Mouse (Mus musculus) embryonic facial prominence, embryonic 13.5 days (tissue): ENCODE measurements around the gene Gm15128. TPM values are rescaled to one million over a fixed set of nuclear protein-coding genes. Genes with fewer than 3 reads are reported as not detected.
"Not testable (repeated sequence)": the region's sequence is repeated elsewhere in the genome, so short reads cannot be mapped to it uniquely, and the experiment has no call there.

Experiments
- ATAC-seq: fragments of 200-750 bp; cut with Nextera tagmentation; 2 replicates; pipeline ENCODE4 v1.8.0; 2017; ENCODE audit warnings: low read depth; ENCODE audit not compliant: insufficient number of reproducible peaks, insufficient read depth, low FRiP score, low TSS enrichment
- H3K27ac ChIP-seq: fragments of 300-500 bp; sonication (generic); 2 replicates; pipeline ENCODE4 v1.5.1; 2015; ENCODE audit warnings: moderate library complexity, mild to moderate bottlenecking, inconsistent platforms
- H3K27me3 ChIP-seq: fragments of 300-500 bp; sonication (generic); 2 replicates; pipeline ENCODE4 v1.6.1; 2015; ENCODE audit warnings: mild to moderate bottlenecking, inconsistent platforms
- H3K36me3 ChIP-seq: fragments of 300-500 bp; sonication (generic); 2 replicates; pipeline ENCODE4 v1.6.1; 2015; ENCODE audit warnings: mild to moderate bottlenecking, inconsistent platforms
- H3K4me1 ChIP-seq: fragments of 300-500 bp; sonication (generic); 2 replicates; pipeline ENCODE4 v1.6.1; 2015; ENCODE audit warnings: inconsistent platforms
- H3K4me2 ChIP-seq: fragments of 300-500 bp; sonication (generic); 2 replicates; pipeline ENCODE4 v1.6.1; 2015; ENCODE audit warnings: moderate library complexity, mild to moderate bottlenecking, inconsistent platforms
- H3K4me3 ChIP-seq: fragments of 300-500 bp; sonication (generic); 2 replicates; pipeline ENCODE4 v1.5.1; 2015; ENCODE audit warnings: mild to moderate bottlenecking, inconsistent platforms
- H3K9ac ChIP-seq: fragments of 300-500 bp; sonication (generic); 2 replicates; pipeline ENCODE4 v1.6.1; 2015; ENCODE audit warnings: mild to moderate bottlenecking, inconsistent platforms
- H3K9me3 ChIP-seq: fragments of 300-500 bp; sonication (generic); 2 replicates; pipeline ENCODE4 v1.6.1; 2016; ENCODE audit warnings: inconsistent platforms
- WGBS: fragments of 180-500 bp; shearing (Covaris S2); methylation state at CpG from one replicate; pipeline ENCODE4 v1.1.7; 2015; ENCODE audit warnings: mixed read lengths; 5-methylcytosine and 5-hydroxymethylcytosine counted together
- polyA plus RNA-seq: library from polyadenylated mRNA; unstranded; fragments of >200 nt; fragmentation: Nextera tagmentation; extraction: Ambion mirVana; gene quantifications from 2 replicates; pipeline ENCODE4 v1.2.1, GENCODE M21; 2015

The Gm15128 gene
- polyA plus RNA-seq: not detected in 2 replicates

GRCm38 (mm10) chrX:147765691-147766090 lies at the start of gene Gm15128:
Gm15128 (plus strand) TSS chrX:147765991.
- H3K9ac ChIP-seq, H3K4me2 ChIP-seq, H3K27ac ChIP-seq, H3K27me3 ChIP-seq, H3K9me3 ChIP-seq, ATAC-seq, H3K36me3 ChIP-seq, H3K4me3 ChIP-seq, H3K4me1 ChIP-seq: not testable (repeated sequence)
- WGBS: 79% methylated on average over 7 of the region's 7 CpGs

Other genes starting within 250 kb of the Gm15128 start
- gene Lrch2, start 211.9 kb upstream of the Gm15128 start, polyA plus RNA-seq: 6.8 and 7.2 TPM in 2 replicates
- gene Gm15080, start 227.0 kb downstream of the Gm15128 start, polyA plus RNA-seq: not detected in 2 replicates